Mouse (Mus musculus): ENCODE results near the gene Zdhhc5.

GRCm38 (mm10) chr2:84721182-84721581 lies 6.2 kb upstream of the Zdhhc5 start:
- no peak for TF ChIP-seq CTCF (IDR thresholded peaks at IDR 0.05; ENCODE audit: low read depth)
- TF ChIP-seq EP300 (IDR thresholded peaks at IDR 0.05; ENCODE audit: low read depth), result no peak

Measured in liver, postnatal 0 days (tissue).